Mouse (Mus musculus) myocyte (in vitro differentiated cells): ENCODE measurements around the gene Fkbp7. TPM values are rescaled to one million over a fixed set of nuclear protein-coding genes. Genes with fewer than 3 reads are reported as not detected.
"Not testable (repeated sequence)": the region's sequence is repeated elsewhere in the genome, so short reads cannot be mapped to it uniquely, and the experiment has no call there.

ENCODE experiments used
- H3K27me3 ChIP-seq: one replicate; pipeline ENCODE4 v1.6.1; 2011; ENCODE audit not compliant: control insufficient read depth, insufficient read depth, insufficient read length
- H3K36me3 ChIP-seq: one replicate; pipeline ENCODE4 v1.6.1; 2011; ENCODE audit not compliant: control insufficient read depth, insufficient read depth
- H3K4me2 ChIP-seq: one replicate; pipeline ENCODE4 v1.6.1; 2011; ENCODE audit warnings: low read depth, control low read depth
- H3K4me3 ChIP-seq: one replicate; pipeline ENCODE4 v1.5.1; 2011; ENCODE audit warnings: mild to moderate bottlenecking, control low read depth, moderate library complexity
- H3K79me2 ChIP-seq: one replicate; pipeline ENCODE4 v1.6.1; 2011; ENCODE audit not compliant: control insufficient read depth, insufficient read depth
- H3ac ChIP-seq: one replicate; pipeline ENCODE4 v1.6.1; 2011; ENCODE audit not compliant: control insufficient read depth, insufficient read length
- CEBPB ChIP-seq: IDR thresholded peaks from 2 replicates; pipeline ENCODE4 v1.6.1; 2011; ENCODE audit warnings: mild to moderate bottlenecking, moderate library complexity; ENCODE audit not compliant: poor library complexity, insufficient read depth, severe bottlenecking
- E2F4 ChIP-seq: IDR thresholded peaks from one replicate; pipeline ENCODE4 v1.6.1; 2011; ENCODE audit warnings: mild to moderate bottlenecking, control low read depth, moderate library complexity; ENCODE audit not compliant: insufficient read depth
- MAX ChIP-seq: IDR thresholded peaks from one replicate; pipeline ENCODE4 v1.6.1; 2011; ENCODE audit warnings: low read depth, mild to moderate bottlenecking, control low read depth
- MYOD1 ChIP-seq, 3 experiments: IDR thresholded peaks; one replicate each; pipeline ENCODE4 v1.6.1; 2011; ENCODE audit warnings: control low read depth in 2 of 3, low read depth in 2 of 3, mild to moderate bottlenecking in 2 of 3, moderate library complexity in 1 of 3; ENCODE audit not compliant: insufficient read length in 2 of 3, control insufficient read depth in 1 of 3
- MYOG ChIP-seq, 3 experiments: IDR thresholded peaks; one replicate each; pipeline ENCODE4 v1.6.1; 2011; ENCODE audit warnings: control low read depth in 2 of 3, low read depth in 2 of 3, mild to moderate bottlenecking in 2 of 3; ENCODE audit not compliant: insufficient read length in 2 of 3, control insufficient read depth in 1 of 3, insufficient read depth in 1 of 3
- POLR2A ChIP-seq: IDR thresholded peaks from one replicate; pipeline ENCODE4 v1.6.1; 2011; ENCODE audit warnings: low read depth, mild to moderate bottlenecking, control low read depth, moderate library complexity; ENCODE audit not compliant: insufficient read length
- POLR2AphosphoS2 ChIP-seq: IDR thresholded peaks from one replicate; pipeline ENCODE4 v1.6.1; 2011; ENCODE audit warnings: low read depth, control low read depth; ENCODE audit not compliant: insufficient read length
- REST ChIP-seq: IDR thresholded peaks from one replicate; pipeline ENCODE4 v1.6.1; 2011; ENCODE audit warnings: mild to moderate bottlenecking, control low read depth, moderate library complexity; ENCODE audit not compliant: insufficient read depth, insufficient read length
- SRF ChIP-seq: IDR thresholded peaks from one replicate; pipeline ENCODE4 v1.6.1; 2011; ENCODE audit warnings: low read depth; ENCODE audit not compliant: control insufficient read depth, insufficient read length
- TCF12 ChIP-seq: IDR thresholded peaks from one replicate; pipeline ENCODE4 v1.6.1; 2011; ENCODE audit warnings: mild to moderate bottlenecking, control low read depth; ENCODE audit not compliant: poor library complexity, insufficient read depth, severe bottlenecking
- TCF3 ChIP-seq: IDR thresholded peaks from one replicate; pipeline ENCODE4 v1.6.1; 2011; ENCODE audit warnings: low read depth, control low read depth; ENCODE audit not compliant: insufficient read length
- USF1 ChIP-seq: IDR thresholded peaks from one replicate; pipeline ENCODE4 v1.6.1; 2011; ENCODE audit warnings: low read depth, mild to moderate bottlenecking, control low read depth, moderate library complexity
- polyA plus RNA-seq: library from polyadenylated mRNA; unstranded; fragments of >200 nt; fragmentation: generic; extraction: Trizol; gene quantifications from one replicate; pipeline ENCODE4 v1.2.1, GENCODE M21; 2012; ENCODE audit warnings: missing spikeins

Fkbp7 gene
- polyA plus RNA-seq, 1 experiment: 34.8 TPM

- Histone ChIP-seq H3K27me3 (no peaks in the 10 kb centered on the region), H3K36me3 (peaks cover 27% of the 10 kb centered on the region), H3ac (no peak overlapping the region), H3K4me2 (no peak overlapping the region), H3K4me3 (no peak overlapping the region), H3K79me2 (no peaks in the 10 kb centered on the region)
- TF ChIP-seq REST: no peak
- TF ChIP-seq SRF: no peak
- no peak for TF ChIP-seq E2F4
- TF ChIP-seq POLR2AphosphoS2: no peak
- no peak for TF ChIP-seq POLR2A
- no peak for TF ChIP-seq TCF3
Measured at GRCm38 (mm10) chr2:76631600-76631999, 41.3 kb downstream of the Fkbp7 start.

- H3K4me2 ChIP-seq: no peak overlapping the region
- no peak overlapping the region for H3K4me3 ChIP-seq
- H3K27me3 ChIP-seq: no peaks in the 10 kb centered on the region
- no peaks in the 10 kb centered on the region for H3K79me2 ChIP-seq
- H3ac ChIP-seq: no peak overlapping the region
- TF ChIP-seq POLR2AphosphoS2 (no peak), USF1 (no peak), MYOD1 (IDR thresholded peaks at IDR 0.05; ENCODE audit: control insufficient read depth in 1 of 3, insufficient read length in 2 of 3, low read depth in 2 of 3) (no peak), SRF (no peak), MAX (no peak), TCF12 (no peak), POLR2A (no peak), CEBPB (no peak), MYOG (IDR thresholded peaks at IDR 0.05; ENCODE audit: control insufficient read depth in 1 of 3, insufficient read depth in 1 of 3, insufficient read length in 2 of 3, low read depth in 2 of 3) (no peak), REST (no peak), TCF3 (no peak), E2F4 (no peak)
- H3K36me3 ChIP-seq: peaks cover 19% of the 10 kb centered on the region
Measured at GRCm38 (mm10) chr2:76630293-76630692, 42.6 kb downstream of the Fkbp7 start.

DNA sequence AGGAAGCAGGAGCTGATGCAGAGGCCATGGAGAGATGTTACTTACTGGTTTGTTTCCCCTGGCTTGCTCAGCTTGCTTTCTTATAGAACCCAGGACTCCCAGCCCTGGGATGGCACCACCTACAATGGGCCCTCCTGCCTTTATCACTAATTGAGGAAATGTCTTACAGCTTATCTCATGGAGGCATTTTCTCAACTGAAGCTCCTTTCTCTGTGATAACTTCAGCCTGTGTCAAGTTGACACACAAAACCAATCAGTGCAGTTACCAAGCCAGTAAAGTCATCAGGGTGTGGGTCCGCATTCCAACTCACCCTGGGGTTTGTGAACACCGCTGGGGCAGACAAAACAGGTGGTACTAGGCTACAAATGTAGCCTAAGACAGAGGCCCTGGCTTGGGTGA is 50.6 kb downstream of the Fkbp7 start:
- not testable (repeated sequence) for H3K79me2 ChIP-seq, H3K4me2 ChIP-seq, H3ac ChIP-seq, H3K27me3 ChIP-seq, H3K4me3 ChIP-seq, H3K36me3 ChIP-seq

- H3K79me2 ChIP-seq: no peaks in the 10 kb centered on the region
- no peaks in the 10 kb centered on the region for H3K27me3 ChIP-seq
- TF ChIP-seq MAX: no peak
- no peak overlapping the region for H3ac ChIP-seq
- H3K36me3 ChIP-seq: no peaks in the 10 kb centered on the region
- no peak overlapping the region for H3K4me2 ChIP-seq
- H3K4me3 ChIP-seq: no peak overlapping the region
Measured at GRCm38 (mm10) chr2:76621724-76622123, 51.2 kb downstream of the Fkbp7 start.

GRCm38 (mm10) chr2:76620188-76620587 is 52.7 kb downstream of the Fkbp7 start:
- Histone ChIP-seq H3ac (no peak overlapping the region), H3K27me3 (no peaks in the 10 kb centered on the region), H3K79me2 (no peaks in the 10 kb centered on the region), H3K4me2 (no peak overlapping the region), H3K36me3 (no peaks in the 10 kb centered on the region), H3K4me3 (no peak overlapping the region)
- TF ChIP-seq TCF3 (no peak), E2F4 (no peak), TCF12 (no peak)

DNA sequence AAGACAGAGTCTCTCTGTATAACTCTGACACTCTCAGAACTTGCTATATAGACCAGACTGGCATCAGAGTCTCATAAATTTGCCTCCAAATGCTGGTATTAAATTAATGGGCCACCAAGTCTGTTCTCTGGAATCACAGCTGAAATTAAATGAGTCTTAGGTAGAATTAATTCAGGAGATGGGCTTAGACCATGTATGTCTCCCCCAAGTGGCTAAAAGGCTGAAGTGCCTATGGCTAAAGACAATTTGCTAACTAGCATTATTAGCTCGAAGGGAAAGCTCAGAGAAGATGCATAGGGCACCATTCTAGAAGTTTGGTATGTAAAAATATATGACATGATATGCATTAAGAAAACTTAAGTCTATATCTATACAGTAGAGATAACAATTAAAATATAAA is 54.8 kb downstream of the Fkbp7 start:
- no peak overlapping the region for H3ac ChIP-seq

More for the DNA sequence above, 54.8 kb downstream of the Fkbp7 start:
- Histone ChIP-seq H3K79me2 (no peaks in the 10 kb centered on the region), H3K4me3 (no peak overlapping the region), H3K4me2 (no peak overlapping the region), H3K36me3 (no peaks in the 10 kb centered on the region), H3K27me3 (no peaks in the 10 kb centered on the region)
- no peak for TF ChIP-seq CEBPB
- TF ChIP-seq MYOG (IDR thresholded peaks at IDR 0.05; ENCODE audit: control insufficient read depth in 1 of 3, insufficient read depth in 1 of 3, insufficient read length in 2 of 3, low read depth in 2 of 3): no peak
- no peak for TF ChIP-seq SRF
- no peak for TF ChIP-seq MAX
- no peak for TF ChIP-seq MYOD1 (IDR thresholded peaks at IDR 0.05; ENCODE audit: control insufficient read depth in 1 of 3, insufficient read length in 2 of 3, low read depth in 2 of 3)

Other genes with a start within 250 kb of the Fkbp7 start
- 15.3 TPM for gene Prkra, start 25.1 kb downstream of the Fkbp7 start, polyA plus RNA-seq
- 0.04 TPM for gene Pjvk, start 24.6 kb downstream of the Fkbp7 start, polyA plus RNA-seq
- gene Plekha3, start 2.2 kb upstream of the Fkbp7 start, polyA plus RNA-seq: 13.1 TPM